Mouse (Mus musculus): ENCODE results near the gene Hist1h2bp. TPM values are rescaled to one million over a fixed set of nuclear protein-coding genes. Genes with fewer than 3 reads are reported as not detected.
"Not testable (repeated sequence)": the region's sequence is repeated elsewhere in the genome, so short reads cannot be mapped to it uniquely, and the experiment has no call there.

The Hist1h2bp gene
- polyA plus RNA-seq, 1 experiment from 2014 or later = 3.1 TPM

DNA sequence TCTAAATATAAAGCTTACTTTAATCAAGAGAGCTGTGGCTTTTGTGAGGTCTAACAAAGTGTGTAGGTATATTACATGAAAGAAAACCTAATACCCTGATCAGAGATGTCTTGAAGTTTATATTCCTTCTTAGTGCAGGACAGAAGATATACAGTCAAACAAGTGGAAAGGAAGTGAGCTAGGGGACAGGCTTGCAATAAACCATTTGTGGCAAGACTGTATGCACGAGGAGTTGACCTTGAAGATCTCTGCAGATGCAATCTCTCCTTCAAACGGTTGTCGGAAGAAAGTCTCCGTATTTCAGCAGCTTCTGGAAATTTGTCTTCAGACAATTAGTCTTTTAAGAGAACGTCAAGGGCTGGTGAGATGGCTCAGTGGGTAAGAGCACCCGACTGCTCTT is 2.7 kb downstream of the Hist1h2bp start:
- no peak for DNase-seq (ENCODE audit: low spot score)
- Histone ChIP-seq H3K9me3 (no peaks in the 10 kb centered on the region), H3K4me1 (peaks cover 31% of the 10 kb centered on the region), H3K4me3 (no peak overlapping the region), H3K27me3 (replicated peaks; ENCODE audit: low read depth, poor library complexity, severe bottlenecking) (no peaks in the 10 kb centered on the region), H3K27ac (replicated peaks) (peak overlapping the region; percentile 89), H3K36me3 (replicated peaks) (no peaks in the 10 kb centered on the region)
- WGBS = 55% methylated on average over 6 of the region's 6 CpGs

DNA sequence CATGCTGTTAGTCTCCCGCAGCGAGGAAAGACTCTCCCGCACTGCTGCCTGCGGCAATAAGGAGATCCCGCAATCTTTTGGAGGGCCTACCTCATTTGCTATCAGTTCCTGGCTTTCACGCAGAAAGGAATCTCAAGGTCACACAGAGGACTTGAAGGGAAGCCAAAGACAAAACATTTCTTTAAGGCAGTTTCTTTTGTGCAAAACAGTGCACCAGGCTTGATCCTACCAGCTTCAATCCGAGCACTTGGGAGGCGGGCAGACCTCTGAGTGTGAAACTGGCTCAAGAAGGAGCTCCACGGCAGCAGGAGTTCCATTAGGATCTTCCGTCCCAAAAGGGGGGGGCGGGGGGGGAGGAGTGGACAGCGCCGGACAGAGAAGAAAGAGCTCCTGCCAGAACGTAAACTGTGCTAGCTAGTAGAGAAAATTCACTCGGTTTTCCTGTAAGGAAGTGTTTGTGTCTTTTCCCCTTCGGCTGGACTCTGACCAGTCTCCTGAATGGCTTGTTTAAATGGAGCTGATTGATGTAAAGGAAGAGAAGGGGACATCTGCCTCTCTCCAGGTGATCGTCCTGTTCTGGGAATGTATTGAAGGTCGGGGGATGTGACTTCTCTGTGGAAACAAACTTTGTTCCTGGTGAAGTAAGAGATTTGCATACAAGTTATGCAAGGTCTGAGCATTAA is 3.5 kb downstream of the Hist1h2bp start:
- peak overlapping the region; percentile 77 for H3K27ac ChIP-seq (replicated peaks)
- peak overlapping the region; percentile 43 for H3K4me3 ChIP-seq
- no peaks in the 10 kb centered on the region for H3K9me3 ChIP-seq
- DNase-seq (ENCODE audit: low spot score) = peak; percentile 40
- 8% methylated on average over 18 of the region's 18 CpGs for WGBS
- no peaks in the 10 kb centered on the region for H3K36me3 ChIP-seq (replicated peaks)
- no peaks in the 10 kb centered on the region for H3K27me3 ChIP-seq (replicated peaks; ENCODE audit: low read depth, poor library complexity, severe bottlenecking)
- peaks cover 27% of the 10 kb centered on the region for H3K4me1 ChIP-seq

DNA sequence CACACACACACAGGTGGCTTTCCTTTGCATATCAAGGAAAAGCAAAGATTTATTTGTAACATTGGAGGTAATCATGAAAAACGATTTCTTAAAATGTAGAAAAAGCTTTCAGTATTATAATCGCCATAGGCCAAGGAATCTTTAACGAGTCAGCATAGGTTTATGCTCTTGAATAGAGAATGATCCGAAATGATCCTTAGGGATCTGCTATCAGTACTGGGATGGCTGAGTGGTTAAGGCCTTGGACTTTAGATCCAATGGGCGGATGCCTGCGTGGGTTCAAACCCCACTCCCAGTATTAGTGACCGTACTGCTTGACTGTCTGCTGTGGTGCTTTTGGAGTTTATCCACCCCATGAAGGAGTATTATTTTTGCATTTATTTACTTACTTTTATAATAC is 8.3 kb downstream of the Hist1h2bp start:
- no peak for DNase-seq (ENCODE audit: low spot score)
- no peaks in the 10 kb centered on the region for H3K9me3 ChIP-seq
- no peak overlapping the region for H3K4me3 ChIP-seq
- peaks cover 5% of the 10 kb centered on the region for H3K4me1 ChIP-seq
- no peaks in the 10 kb centered on the region for H3K36me3 ChIP-seq (replicated peaks)
- 90% methylated on average over 7 of the region's 7 CpGs for WGBS
- H3K27me3 ChIP-seq (replicated peaks; ENCODE audit: low read depth, poor library complexity, severe bottlenecking) = no peaks in the 10 kb centered on the region
- no peak overlapping the region for H3K27ac ChIP-seq (replicated peaks)

DNA sequence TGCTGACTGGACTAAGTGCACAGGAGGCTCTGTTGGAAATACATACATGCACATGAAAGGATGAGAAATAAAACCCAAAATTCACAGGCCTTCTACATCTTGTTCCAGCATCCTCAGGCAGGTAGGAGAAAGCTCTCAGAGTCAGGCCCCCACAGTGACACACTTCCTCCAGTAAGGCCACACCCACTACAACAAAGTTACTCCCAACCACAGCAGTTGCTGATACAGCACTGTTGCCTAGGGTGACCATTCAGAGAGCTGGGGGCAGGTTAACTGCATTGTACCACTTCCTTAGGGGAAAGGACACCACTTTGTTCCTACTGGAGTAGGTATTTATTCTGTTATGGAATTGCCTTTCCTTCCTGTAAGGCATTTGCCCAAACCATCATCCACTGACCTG is 9.9 kb downstream of the Hist1h2bp start:
- H3K4me3 ChIP-seq; H3K4me1 ChIP-seq; H3K9me3 ChIP-seq; DNase-seq (ENCODE audit: low spot score); H3K27me3 ChIP-seq (replicated peaks; ENCODE audit: low read depth, poor library complexity, severe bottlenecking); H3K36me3 ChIP-seq (replicated peaks); H3K27ac ChIP-seq (replicated peaks): not testable (repeated sequence)

DNA sequence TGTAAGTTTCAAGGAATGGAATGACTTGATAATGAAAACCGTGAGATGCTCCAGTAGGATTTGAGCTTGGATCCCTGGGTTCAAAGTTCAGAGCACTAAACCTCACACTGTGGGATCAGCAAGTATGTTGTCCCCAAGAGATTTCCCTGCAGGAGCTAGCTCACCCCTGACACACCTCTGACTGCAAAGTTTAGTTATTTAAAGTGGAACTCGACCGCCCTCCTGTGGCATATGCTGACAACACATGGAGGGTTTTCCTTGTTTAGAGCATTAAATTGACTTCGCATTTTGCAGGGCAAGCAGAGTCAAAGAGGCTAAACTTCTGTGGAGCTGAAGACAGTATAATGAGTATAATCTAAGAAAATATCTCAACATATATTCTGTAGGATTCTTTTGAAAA is 15.8 kb downstream of the Hist1h2bp start:
- H3K9me3 ChIP-seq; H3K4me1 ChIP-seq; H3K27ac ChIP-seq (replicated peaks); H3K4me3 ChIP-seq; H3K27me3 ChIP-seq (replicated peaks; ENCODE audit: low read depth, poor library complexity, severe bottlenecking); H3K36me3 ChIP-seq (replicated peaks); DNase-seq (ENCODE audit: low spot score): not testable (repeated sequence)
- no CpG with 5 or more reads among the region's 4 CpGs for WGBS

DNA sequence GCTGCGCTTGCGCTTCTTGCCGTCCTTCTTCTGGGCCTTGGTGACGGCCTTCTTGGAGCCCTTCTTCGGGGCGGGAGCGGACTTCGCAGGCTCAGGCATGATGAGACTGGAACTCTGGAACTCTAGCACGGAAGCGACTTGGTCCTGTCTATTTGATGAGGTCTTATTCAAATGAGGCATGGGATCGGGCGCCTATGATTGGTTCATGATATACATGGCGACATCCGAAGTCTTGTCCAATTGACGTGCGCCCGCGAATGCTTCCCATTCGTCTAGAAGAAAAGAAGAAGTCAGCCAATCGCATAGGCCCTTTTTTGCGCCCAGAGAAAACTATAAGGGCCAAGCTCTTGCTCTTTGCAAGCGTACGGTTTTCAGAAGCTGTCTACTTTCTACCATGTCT is 22.8 kb downstream of the Hist1h2bp start, which contains the start of the genes Hist1h2bq and Hist1h2ao:
Gene Hist1h2bq, minus strand, starts transcription at position 125 of the 400 bp plus-strand sequence.
Gene Hist1h2ao, plus strand, starts transcription at position 393 of the 400 bp plus-strand sequence.
- not testable (repeated sequence) for H3K9me3 ChIP-seq; H3K4me1 ChIP-seq; H3K36me3 ChIP-seq (replicated peaks); H3K27me3 ChIP-seq (replicated peaks; ENCODE audit: low read depth, poor library complexity, severe bottlenecking); H3K4me3 ChIP-seq; H3K27ac ChIP-seq (replicated peaks); DNase-seq (ENCODE audit: low spot score)
- WGBS = no CpG with 5 or more reads among the region's 23 CpGs

DNA sequence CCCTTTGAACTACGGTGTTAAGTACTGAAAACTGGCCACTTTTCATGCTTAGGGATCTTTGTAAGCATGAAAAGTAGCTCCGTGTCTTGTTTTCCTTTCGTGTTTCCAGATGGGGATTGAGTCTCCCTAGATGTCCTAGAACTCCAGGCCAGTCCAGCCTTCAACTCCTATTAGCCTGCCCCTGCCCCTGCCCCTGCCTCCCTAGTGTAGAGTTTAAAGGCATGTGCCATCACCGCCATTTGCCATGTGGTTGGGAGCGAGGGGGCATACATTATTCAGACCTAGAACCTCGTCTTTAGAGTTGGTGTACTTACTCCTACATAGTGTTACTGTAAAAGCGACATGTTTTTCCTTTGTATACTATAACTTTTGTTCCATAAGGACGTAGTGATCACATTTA is 23.8 kb downstream of the Hist1h2bp start:
- not testable (repeated sequence) for H3K36me3 ChIP-seq (replicated peaks); H3K27ac ChIP-seq (replicated peaks); H3K27me3 ChIP-seq (replicated peaks; ENCODE audit: low read depth, poor library complexity, severe bottlenecking); H3K4me3 ChIP-seq; H3K4me1 ChIP-seq; H3K9me3 ChIP-seq; DNase-seq (ENCODE audit: low spot score)
- WGBS = no CpG with 5 or more reads among the region's 8 CpGs

DNA sequence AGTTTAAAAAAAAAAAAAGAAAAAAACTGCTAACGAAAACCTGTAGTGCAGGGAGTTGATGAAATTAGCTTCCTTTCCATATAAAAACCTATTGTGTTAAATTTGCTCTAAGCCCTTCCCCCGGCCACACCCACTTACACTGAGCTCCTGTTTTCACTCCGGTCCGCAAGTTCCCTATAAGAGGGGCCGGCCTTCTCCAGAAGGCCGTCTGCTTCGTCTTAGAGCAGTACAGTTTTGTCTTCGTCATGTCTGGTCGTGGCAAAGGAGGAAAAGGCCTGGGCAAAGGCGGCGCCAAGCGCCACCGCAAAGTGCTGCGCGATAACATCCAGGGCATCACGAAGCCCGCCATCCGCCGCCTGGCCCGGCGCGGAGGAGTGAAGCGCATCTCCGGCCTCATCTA is 24.3 kb downstream of the Hist1h2bp start, which contains the start of gene Hist1h4m:
Gene Hist1h4m, plus strand, starts transcription at position 208 of the 400 bp plus-strand sequence.
- not testable (repeated sequence) for H3K36me3 ChIP-seq (replicated peaks); H3K4me1 ChIP-seq; H3K9me3 ChIP-seq; H3K27me3 ChIP-seq (replicated peaks; ENCODE audit: low read depth, poor library complexity, severe bottlenecking); DNase-seq (ENCODE audit: low spot score)
- WGBS = no CpG with 5 or more reads among the region's 24 CpGs
- Histone ChIP-seq H3K4me3 (peak within 1 kb of the TSS; percentile 45), H3K27ac (replicated peaks) (peak within 1 kb of the TSS; percentile 69)

DNA sequence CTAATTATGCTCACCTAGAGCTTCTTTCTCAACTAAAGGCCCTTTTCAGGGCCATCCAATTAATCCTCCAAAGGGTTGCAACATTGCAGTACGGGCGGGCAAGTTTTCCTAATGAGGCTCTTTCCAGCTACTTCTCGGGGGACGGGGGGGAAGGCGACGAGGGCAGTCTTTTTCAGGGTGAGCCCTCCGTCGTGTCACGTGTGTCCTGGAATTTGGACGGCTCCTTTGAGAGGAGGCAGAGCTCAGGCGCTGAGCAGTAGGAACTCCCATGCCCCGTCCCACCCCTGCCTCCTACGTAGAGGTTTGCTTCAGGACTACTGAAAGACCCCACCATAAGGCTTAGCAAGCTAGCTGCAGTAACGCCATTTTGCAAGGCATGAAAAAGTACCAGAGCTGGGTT is 24.8 kb downstream of the Hist1h2bp start:
- H3K36me3 ChIP-seq (replicated peaks); H3K9me3 ChIP-seq; DNase-seq (ENCODE audit: low spot score); H3K4me1 ChIP-seq; H3K27me3 ChIP-seq (replicated peaks; ENCODE audit: low read depth, poor library complexity, severe bottlenecking): not testable (repeated sequence)
- H3K4me3 ChIP-seq = peak overlapping the region; percentile 45
- peak overlapping the region; percentile 69 for H3K27ac ChIP-seq (replicated peaks)
- WGBS = 1% methylated on average over 14 of the region's 14 CpGs

DNA sequence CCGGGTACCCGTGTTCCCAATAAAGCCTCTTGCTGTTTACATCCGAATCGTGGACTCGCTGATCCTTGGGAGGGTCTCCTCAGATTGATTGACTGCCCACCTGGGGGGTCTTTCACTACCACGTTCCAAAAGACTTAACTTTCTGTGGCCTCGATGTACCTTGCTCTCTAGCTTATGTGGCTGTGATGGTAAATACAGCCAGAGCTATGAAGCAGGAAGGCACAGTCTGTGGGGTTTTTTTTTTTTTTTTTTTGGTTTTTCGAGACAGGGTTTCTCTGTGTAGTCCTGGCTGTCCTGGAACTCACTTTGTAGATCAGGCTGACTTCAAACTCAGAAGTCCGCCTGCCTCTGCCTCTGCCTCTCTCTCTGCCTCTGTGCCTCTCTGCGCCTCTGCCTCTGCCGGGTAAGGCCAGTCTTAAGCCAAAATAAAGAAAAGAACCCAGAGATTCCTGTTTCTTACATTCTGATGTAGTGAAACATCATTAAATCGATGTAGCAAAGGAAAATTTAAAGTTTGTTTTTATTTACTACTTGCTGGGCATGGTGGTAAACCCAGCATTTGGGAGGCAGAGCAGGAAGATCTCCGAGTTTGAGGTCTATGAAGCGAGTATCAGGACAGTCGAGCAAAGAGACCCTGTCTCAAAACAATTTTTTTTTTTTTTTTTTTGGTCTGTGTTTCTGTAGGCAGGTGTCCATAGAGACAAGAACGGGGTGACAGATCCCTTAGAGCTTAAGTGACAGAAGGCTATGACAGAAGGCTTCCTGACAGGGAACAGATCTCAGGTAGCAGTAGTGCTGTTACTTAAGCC is 33.0 kb downstream of the Hist1h2bp start:
- not testable (repeated sequence) for H3K4me3 ChIP-seq; DNase-seq (ENCODE audit: low spot score)
- 81% methylated on average over 8 of the region's 16 CpGs for WGBS

DNA sequence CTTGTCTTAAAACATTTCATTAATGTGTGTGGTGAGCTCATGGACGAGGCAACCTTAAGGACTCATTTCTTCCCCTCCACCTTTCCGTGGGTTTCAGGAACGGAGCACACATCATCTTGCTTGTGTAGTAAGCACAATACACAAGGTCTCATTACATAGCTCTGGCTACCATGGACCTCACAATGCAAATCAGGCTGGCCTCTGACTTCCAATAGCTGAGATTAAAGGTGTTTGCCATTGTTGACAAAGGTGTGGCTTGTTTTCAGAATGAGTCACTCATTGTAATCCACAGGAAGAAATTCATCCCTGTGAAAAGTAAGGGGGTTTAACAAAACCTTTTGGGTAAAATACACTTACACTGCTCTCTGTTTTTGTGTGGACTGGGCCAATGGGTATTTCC is 41.2 kb downstream of the Hist1h2bp start:
- Histone ChIP-seq H3K27me3 (replicated peaks; ENCODE audit: low read depth, poor library complexity, severe bottlenecking) (no peaks in the 10 kb centered on the region), H3K9me3 (no peaks in the 10 kb centered on the region), H3K4me1 (0 out of 2 replicates have a peak, but pooled peaks cover 5% of the 10 kb centered on the region), H3K36me3 (replicated peaks) (no peaks in the 10 kb centered on the region; the same call in 1 of the 2 replicates), H3K27ac (replicated peaks) (no peak overlapping the region; the same call in 1 of the 2 replicates), H3K4me3 (no peak overlapping the region)
- 84% methylated on average over 3 of the region's 3 CpGs for WGBS
- no peak for DNase-seq (ENCODE audit: low spot score)

More for the DNA sequence above, 33.0 kb downstream of the Hist1h2bp start:
- not testable (repeated sequence) for H3K27ac ChIP-seq (replicated peaks); H3K27me3 ChIP-seq (replicated peaks; ENCODE audit: low read depth, poor library complexity, severe bottlenecking); H3K4me1 ChIP-seq; H3K36me3 ChIP-seq (replicated peaks); H3K9me3 ChIP-seq

DNA sequence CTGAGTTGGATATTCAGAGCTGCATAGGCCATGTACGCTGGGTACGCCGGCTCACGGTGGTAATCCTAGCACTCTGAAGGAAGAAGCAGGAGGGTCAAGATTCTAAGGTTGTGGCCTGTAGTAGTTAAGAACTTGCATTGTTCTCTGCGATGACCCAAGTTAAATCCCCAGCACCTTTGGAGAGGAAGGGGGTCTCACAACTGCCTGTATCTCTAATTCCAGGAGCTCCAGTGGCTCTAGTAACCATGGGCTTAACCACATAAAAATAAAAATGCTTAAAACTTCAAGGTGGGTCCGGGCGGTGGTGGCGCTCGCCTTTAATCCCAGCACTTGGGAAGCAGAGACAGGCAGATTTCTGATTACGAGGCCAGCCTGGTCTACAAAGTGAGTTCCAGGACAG is 43.1 kb downstream of the Hist1h2bp start:
- DNase-seq (ENCODE audit: low spot score) = no peak
- Histone ChIP-seq H3K4me3 (peak overlapping the region; percentile 31; the same call in 1 of the 2 replicates), H3K4me1 (0 out of 2 replicates have a peak, but pooled peaks cover 5% of the 10 kb centered on the region), H3K27me3 (replicated peaks; ENCODE audit: low read depth, poor library complexity, severe bottlenecking) (no peaks in the 10 kb centered on the region), H3K9me3 (no peaks in the 10 kb centered on the region), H3K36me3 (replicated peaks) (no peaks in the 10 kb centered on the region; the same call in 1 of the 2 replicates), H3K27ac (replicated peaks) (peak overlapping the region; percentile 66)
- WGBS = 85% methylated on average over 10 of the region's 10 CpGs
